Mouse (Mus musculus) kidney, embryonic 16.5 days (tissue): ENCODE measurements around the gene Myo9a. TPM values are rescaled to one million over a fixed set of nuclear protein-coding genes. Genes with fewer than 3 reads are reported as not detected.
"Not testable (repeated sequence)": the region's sequence is repeated elsewhere in the genome, so short reads cannot be mapped to it uniquely, and the experiment has no call there.

Experiments used
- ATAC-seq: fragments of 200-750 bp; cut with Nextera tagmentation; 2 replicates; pipeline ENCODE4 v1.8.0; 2017; ENCODE audit warnings: moderate TSS enrichment; ENCODE audit not compliant: low FRiP score, low TSS enrichment
- H3K27ac ChIP-seq: fragments of 300-500 bp; sonication (generic); 2 replicates; pipeline ENCODE4 v1.5.1; 2014; ENCODE audit warnings: low read length
- H3K27me3 ChIP-seq: fragments of 300-500 bp; sonication (generic); 2 replicates; pipeline ENCODE4 v1.6.1; 2014; ENCODE audit warnings: low read length, control low read depth, mixed read lengths; ENCODE audit not compliant: insufficient read depth
- H3K36me3 ChIP-seq: fragments of 300-500 bp; sonication (generic); 2 replicates; pipeline ENCODE4 v1.6.1; 2014; ENCODE audit warnings: low read length, control low read depth, mixed read lengths; ENCODE audit not compliant: insufficient read depth
- H3K4me1 ChIP-seq: fragments of 300-500 bp; sonication (generic); 2 replicates; pipeline ENCODE4 v1.6.1; 2014; ENCODE audit warnings: low read length, control low read depth, mixed read lengths; ENCODE audit not compliant: insufficient read depth
- H3K4me2 ChIP-seq: fragments of 300-500 bp; sonication (generic); replicated peaks from 2 replicates; pipeline ENCODE4 v1.6.1; 2014; ENCODE audit warnings: low read depth, low read length
- H3K4me3 ChIP-seq: fragments of 300-500 bp; sonication (generic); 2 replicates; pipeline ENCODE4 v1.5.1; 2014; ENCODE audit warnings: mild to moderate bottlenecking, low read length
- H3K9ac ChIP-seq: fragments of 300-500 bp; sonication (generic); replicated peaks from 2 replicates; pipeline ENCODE4 v1.6.1; 2014; ENCODE audit warnings: low read length
- H3K9me3 ChIP-seq: fragments of 300-500 bp; sonication (generic); 2 replicates; pipeline ENCODE4 v1.6.1; 2016; ENCODE audit warnings: low read length, control low read depth
- WGBS: fragments of 180-500 bp; shearing (Covaris S2); extraction: QIAGEN DNeasy Blood & Tissue Kit; methylation state at CpG from one replicate; pipeline ENCODE4 v1.1.7; 2014; 5-methylcytosine and 5-hydroxymethylcytosine counted together
- polyA plus RNA-seq: library from polyadenylated mRNA; unstranded; fragments of >200 nt; fragmentation: Nextera tagmentation; extraction: Ambion mirVana; gene quantifications from 2 replicates; pipeline ENCODE4 v1.2.1, GENCODE M21; 2015

Myo9a gene
- polyA plus RNA-seq, 1 experiment from 2014 or later = 18.2 TPM

GRCm38 (mm10) chr9:59955692-59956091 is 205.0 kb downstream of the Myo9a start:
- Histone ChIP-seq H3K4me2 (no peak overlapping the region), H3K27ac (no peak overlapping the region), H3K4me1 (no peaks in the 10 kb centered on the region), H3K9ac (no peak overlapping the region), H3K36me3 (no peaks in the 10 kb centered on the region), H3K9me3 (no peaks in the 10 kb centered on the region), H3K27me3 (no peaks in the 10 kb centered on the region), H3K4me3 (no peak overlapping the region)
- WGBS = 78% methylated on average over 6 of the region's 6 CpGs
- no peak for ATAC-seq

DNA sequence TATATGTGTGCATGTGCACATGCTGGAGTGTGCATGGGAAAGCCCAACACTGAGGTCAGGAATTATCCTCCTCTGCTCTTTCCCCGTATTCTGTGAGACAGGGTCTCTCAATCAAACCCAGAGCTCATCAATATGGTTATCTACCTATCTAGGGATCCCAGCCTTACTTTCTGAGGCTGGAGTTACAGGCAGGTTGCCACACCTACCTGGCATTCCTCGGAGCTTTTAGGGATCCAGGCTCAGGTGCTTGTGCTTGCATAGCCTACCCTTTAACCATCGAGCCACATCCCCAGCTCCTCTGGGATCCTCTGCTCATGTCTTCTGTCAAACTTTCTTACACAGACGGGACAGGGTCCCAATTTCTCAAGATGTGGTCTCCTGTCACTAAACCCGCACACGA is 205.8 kb downstream of the Myo9a start:
- no peak for ATAC-seq
- Histone ChIP-seq H3K4me3 (peak overlapping the region; percentile 18), H3K4me1 (no peaks in the 10 kb centered on the region), H3K4me2 (peak overlapping the region; percentile 28; the same call in 1 of the 2 replicates), H3K9ac (no peak overlapping the region), H3K27me3 (no peaks in the 10 kb centered on the region), H3K27ac (no peak overlapping the region), H3K9me3 (no peaks in the 10 kb centered on the region), H3K36me3 (no peaks in the 10 kb centered on the region)
- 42% methylated on average over 6 of the region's 6 CpGs for WGBS

DNA sequence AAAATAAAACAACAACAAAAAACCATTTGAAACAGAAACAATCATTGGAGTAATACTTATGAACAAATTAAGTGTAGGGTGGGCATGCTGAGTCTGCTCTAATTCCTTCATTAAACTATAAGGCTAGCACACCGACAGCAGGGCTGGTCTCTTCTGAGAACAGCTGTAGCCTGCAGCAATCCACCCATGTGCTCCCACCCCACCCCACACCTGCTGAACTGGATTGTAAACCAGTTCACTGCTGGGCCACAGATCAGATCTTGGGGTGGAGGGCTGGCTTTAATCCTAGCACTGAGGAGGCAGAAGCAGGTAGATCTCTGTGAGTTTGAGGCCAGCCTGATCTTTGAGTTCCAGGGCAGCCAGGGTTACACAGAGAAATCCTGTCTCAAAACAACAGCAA is 207.4 kb downstream of the Myo9a start:
- H3K36me3 ChIP-seq, H3K9me3 ChIP-seq, H3K27me3 ChIP-seq, H3K4me3 ChIP-seq, ATAC-seq, H3K4me1 ChIP-seq, H3K27ac ChIP-seq, H3K4me2 ChIP-seq, H3K9ac ChIP-seq: not testable (repeated sequence)
- WGBS = 35% methylated on average over 1 of the region's 1 CpGs

GRCm38 (mm10) chr9:59959276-59959675 is 208.6 kb downstream of the Myo9a start:
- Histone ChIP-seq H3K4me3 (no peak overlapping the region), H3K9me3 (no peaks in the 10 kb centered on the region), H3K4me2 (no peak overlapping the region), H3K9ac (no peak overlapping the region), H3K27ac (no peak overlapping the region), H3K4me1 (no peaks in the 10 kb centered on the region), H3K36me3 (no peaks in the 10 kb centered on the region), H3K27me3 (no peaks in the 10 kb centered on the region)
- peak; percentile 58 for ATAC-seq
- under 1% methylated on average over 8 of the region's 8 CpGs for WGBS

- no peak for ATAC-seq
- no peak within 1 kb of the TSS for H3K27ac ChIP-seq
- no peak within 1 kb of the TSS for H3K9ac ChIP-seq
- no peak within 1 kb of the TSS for H3K4me2 ChIP-seq
- no peaks in the 10 kb centered on the region for H3K4me1 ChIP-seq
- no peaks in the 10 kb centered on the region for H3K36me3 ChIP-seq
- H3K4me3 ChIP-seq = no peak within 1 kb of the TSS
- 85% methylated on average over 10 of the region's 10 CpGs for WGBS
- H3K27me3 ChIP-seq = no peaks in the 10 kb centered on the region
- H3K9me3 ChIP-seq = no peaks in the 10 kb centered on the region
Measured at GRCm38 (mm10) chr9:59960559-59960958, 209.9 kb downstream of the Myo9a start, which contains the start of gene Nr2e3. Gene Nr2e3 (minus strand): TSS chr9:59960659.

DNA sequence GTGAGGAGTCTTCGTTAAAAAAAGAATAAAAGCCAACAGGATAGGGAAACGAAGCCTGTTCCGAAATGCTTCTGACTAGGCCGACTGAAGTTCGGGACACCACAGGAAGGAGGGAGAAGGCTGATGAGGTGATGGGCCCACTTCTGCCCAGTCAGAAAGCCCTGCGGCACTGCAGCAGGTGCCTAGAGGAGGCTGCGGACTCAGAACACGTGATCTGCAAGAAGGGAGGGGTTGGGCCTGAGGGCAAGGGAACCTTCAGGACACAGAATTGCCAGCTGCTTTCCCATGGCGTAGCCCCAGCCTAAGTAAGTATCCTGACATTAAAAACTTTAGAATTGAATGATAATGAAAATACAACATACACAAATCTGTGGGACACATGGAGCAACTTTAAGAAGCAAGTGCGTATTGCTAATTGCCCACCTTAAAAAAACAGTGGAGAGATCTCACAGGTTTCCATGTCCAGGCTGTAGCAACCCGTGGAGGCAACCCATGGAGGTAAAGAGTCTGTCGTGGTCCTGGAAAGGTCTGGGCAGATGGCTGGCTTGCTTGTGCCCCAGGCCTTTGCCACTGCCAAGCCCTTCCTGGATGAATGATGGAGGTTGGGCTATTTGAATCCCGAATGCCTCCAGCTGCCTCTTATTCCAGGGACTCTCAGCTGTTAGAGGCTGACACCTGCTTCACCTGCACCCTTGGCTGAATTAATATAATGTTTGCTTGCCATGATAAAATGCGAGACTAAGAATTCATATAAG is 210.7 kb downstream of the Myo9a start:
- H3K27ac ChIP-seq = no peak overlapping the region
- peaks cover 4% of the 10 kb centered on the region; the same call in 1 of the 2 replicates for H3K4me1 ChIP-seq
- H3K4me3 ChIP-seq = no peak overlapping the region
- no peaks in the 10 kb centered on the region for H3K27me3 ChIP-seq
- no peak for ATAC-seq
- H3K36me3 ChIP-seq = no peaks in the 10 kb centered on the region
- H3K9ac ChIP-seq = no peak overlapping the region
- no peaks in the 10 kb centered on the region for H3K9me3 ChIP-seq
- no peak overlapping the region for H3K4me2 ChIP-seq
- WGBS = 58% methylated on average over 14 of the region's 14 CpGs

GRCm38 (mm10) chr9:59964367-59964766 is 213.7 kb downstream of the Myo9a start:
- 47% methylated on average over 3 of the region's 3 CpGs for WGBS
- no peaks in the 10 kb centered on the region for H3K36me3 ChIP-seq
- no peaks in the 10 kb centered on the region for H3K9me3 ChIP-seq
- no peak overlapping the region for H3K4me2 ChIP-seq
- H3K4me3 ChIP-seq = no peak overlapping the region
- H3K4me1 ChIP-seq = peaks cover 4% of the 10 kb centered on the region; the same call in 1 of the 2 replicates
- H3K9ac ChIP-seq = no peak overlapping the region
- no peaks in the 10 kb centered on the region for H3K27me3 ChIP-seq
- H3K27ac ChIP-seq = no peak overlapping the region
- ATAC-seq = no peak

- no peak for ATAC-seq
- WGBS = 82% methylated on average over 10 of the region's 10 CpGs
Measured at GRCm38 (mm10) chr9:59965046-59965445, 214.3 kb downstream of the Myo9a start.

DNA sequence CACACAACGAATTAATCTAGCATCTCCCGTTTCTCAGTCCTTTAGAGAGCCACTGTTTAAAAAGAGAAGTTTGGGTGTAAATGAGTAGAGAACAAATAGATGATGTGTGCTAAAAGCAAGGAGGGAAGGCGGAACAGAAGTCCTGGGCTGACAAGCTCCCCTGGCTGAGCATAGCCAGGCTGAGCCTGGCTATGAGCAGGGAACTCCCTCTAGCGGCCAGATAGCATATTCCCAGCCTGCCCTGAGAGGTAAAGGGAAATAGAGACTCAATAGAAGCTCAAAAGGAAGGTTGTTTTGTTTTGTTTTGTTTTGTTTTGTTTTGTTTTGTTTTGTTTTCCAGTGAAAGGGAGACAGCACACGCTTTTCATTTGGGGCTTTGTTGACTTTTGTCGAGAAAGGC is 218.7 kb downstream of the Myo9a start:
- peak; percentile 67; the same call in 1 of the 2 replicates for ATAC-seq
- 33% methylated on average over 6 of the region's 6 CpGs for WGBS

More at GRCm38 (mm10) chr9:59965046-59965445, 214.3 kb downstream of the Myo9a start:
- peaks cover 4% of the 10 kb centered on the region; the same call in 1 of the 2 replicates for H3K4me1 ChIP-seq
- H3K9me3 ChIP-seq = no peaks in the 10 kb centered on the region
- no peak overlapping the region for H3K9ac ChIP-seq
- H3K4me3 ChIP-seq = no peak overlapping the region
- no peaks in the 10 kb centered on the region for H3K27me3 ChIP-seq
- no peak overlapping the region for H3K27ac ChIP-seq
- no peak overlapping the region for H3K4me2 ChIP-seq
- H3K36me3 ChIP-seq = no peaks in the 10 kb centered on the region

GRCm38 (mm10) chr9:59971263-59971662 is 220.6 kb downstream of the Myo9a start:
- ATAC-seq = no peak
- H3K4me1 ChIP-seq = no peaks in the 10 kb centered on the region
- H3K9me3 ChIP-seq = no peaks in the 10 kb centered on the region
- no peak overlapping the region for H3K9ac ChIP-seq
- 71% methylated on average over 4 of the region's 4 CpGs for WGBS
- H3K4me2 ChIP-seq = no peak overlapping the region
- H3K27me3 ChIP-seq = no peaks in the 10 kb centered on the region
- H3K27ac ChIP-seq = no peak overlapping the region
- no peak overlapping the region for H3K4me3 ChIP-seq
- H3K36me3 ChIP-seq = no peaks in the 10 kb centered on the region

More for the DNA sequence above, 218.7 kb downstream of the Myo9a start:
- peaks cover 4% of the 10 kb centered on the region; the same call in 1 of the 2 replicates for H3K4me1 ChIP-seq
- no peaks in the 10 kb centered on the region for H3K9me3 ChIP-seq
- no peak overlapping the region for H3K4me2 ChIP-seq
- no peaks in the 10 kb centered on the region for H3K36me3 ChIP-seq
- H3K27me3 ChIP-seq = no peaks in the 10 kb centered on the region
- no peak overlapping the region for H3K4me3 ChIP-seq
- no peak overlapping the region for H3K9ac ChIP-seq
- H3K27ac ChIP-seq = no peak overlapping the region
